In the genomic region with DNA sequence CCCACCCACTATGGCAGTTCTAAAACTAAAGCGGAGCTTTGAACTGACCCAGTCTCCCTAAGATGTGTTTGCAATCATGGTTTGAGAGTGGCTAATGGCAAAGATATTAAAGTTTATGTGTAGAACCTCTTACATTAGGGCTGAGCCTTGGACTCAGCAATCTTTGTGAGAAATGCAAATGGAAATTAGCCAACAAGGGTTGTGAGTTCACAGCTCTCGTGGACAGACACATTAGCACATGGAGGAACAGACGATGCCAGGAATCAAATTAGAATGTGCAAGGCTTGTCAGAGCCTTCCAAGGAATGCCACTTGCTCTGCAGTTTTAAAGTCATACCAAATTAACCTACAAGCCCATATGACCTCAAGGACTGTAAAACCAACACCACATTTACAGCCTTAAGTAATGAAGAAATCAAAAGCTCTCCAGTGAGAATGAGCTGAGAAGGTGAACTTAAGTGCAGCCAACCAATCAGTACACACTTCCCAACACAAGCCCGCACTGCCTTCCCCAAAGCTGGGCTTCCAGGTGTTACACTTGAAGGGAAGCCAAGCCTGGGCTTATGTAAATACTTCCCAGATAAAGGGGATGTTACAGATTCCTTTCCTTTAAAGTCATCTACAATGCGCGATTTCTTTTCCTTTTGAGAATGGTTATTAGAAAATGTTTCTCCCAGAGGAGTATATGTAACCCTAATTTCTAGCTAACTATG, we compare ENCODE assay signal across 17 mouse cellular contexts.
DNase-seq lines count a peak whose midpoint lies in the region; ATAC-seq and TF ChIP-seq lines count a peak whose summit lies in the region.
"Had no signal": no experiment of that assay in that cellular context is flagged by ENCODE, and none has a peak within 500 bp of the region (broad histone marks: within the 10 kb centered on the region; RNA-seq: fewer than 3 reads in every experiment).

No protein-coding gene starts in this region.

- H3K9me3 ChIP-seq in embryonic facial prominence, embryonic 14.5 days (ENCODE audit: control insufficient read depth, low read length), result no peaks in the 10 kb centered on the region
- H3K9me3 ChIP-seq in embryonic facial prominence, embryonic 10.5 days, result no peaks in the 10 kb centered on the region
- no peaks in the 10 kb centered on the region for H3K9me3 ChIP-seq in kidney, embryonic 14.5 days (ENCODE audit: control insufficient read depth, low read length)
- H3K9me3 ChIP-seq in lung, embryonic 16.5 days (ENCODE audit: control insufficient read depth, low read length), result no peaks in the 10 kb centered on the region
- no peaks in the 10 kb centered on the region for H3K9me3 ChIP-seq in stomach, postnatal 0 days (ENCODE audit: control insufficient read depth, low read length)
- H3K9me3 ChIP-seq in midbrain, embryonic 10.5 days (replicated peaks), result no peaks in the 10 kb centered on the region
- H3K9me3 ChIP-seq: neural tube, embryonic 12.5 days had no signal

- no peak overlapping the region for H3K9ac ChIP-seq in embryonic facial prominence, embryonic 14.5 days (ENCODE audit: low read depth, low read length)
- no peak overlapping the region for H3K9ac ChIP-seq in kidney, embryonic 14.5 days (ENCODE audit: low read depth, low read length)
- no peak overlapping the region for H3K9ac ChIP-seq in lung, embryonic 16.5 days (ENCODE audit: low read length)
- no peak overlapping the region for H3K9ac ChIP-seq in stomach, postnatal 0 days (ENCODE audit: low read length)
- H3K9ac ChIP-seq: neural tube, embryonic 12.5 days had no signal

- DNase-seq in embryonic facial prominence, embryonic 14.5 days (ENCODE audit: low spot score), result peak; percentile 59
- no peak for DNase-seq in embryonic facial prominence, embryonic 10.5 days (ENCODE audit: low spot score)
- DNase-seq in kidney, adult 2 months, result peak; percentile 51
- peak; percentile 38 for DNase-seq in stomach, postnatal 0 days (ENCODE audit: low spot score)
- DNase-seq in c-Kit-positive CD71-positive TER-119-positive erythroid progenitor cells, embryonic 14.5 days (ENCODE audit: low spot score), result no peak
- no peak for DNase-seq in midbrain, embryonic 10.5 days (ENCODE audit: low spot score)
- DNase-seq: cerebellum, adult 9-11 months; embryo, embryonic 11 days; layer of hippocampus, postnatal 36 days; left cerebral cortex, postnatal 4 days; thymus, postnatal 36 days had no signal

- no peaks in the 10 kb centered on the region for H3K27me3 ChIP-seq in embryonic facial prominence, embryonic 14.5 days (replicated peaks; ENCODE audit: control insufficient read depth, insufficient read depth, low read length)
- no peaks in the 10 kb centered on the region for H3K27me3 ChIP-seq in embryonic facial prominence, embryonic 10.5 days (replicated peaks; ENCODE audit: low read depth, poor library complexity, severe bottlenecking)
- H3K27me3 ChIP-seq in kidney, adult 2 months (replicated peaks; ENCODE audit: control insufficient read depth, insufficient read depth, low read length), result no peaks in the 10 kb centered on the region
- no peaks in the 10 kb centered on the region for H3K27me3 ChIP-seq in kidney, embryonic 14.5 days (ENCODE audit: control insufficient read depth, insufficient read depth, low read length)
- no peaks in the 10 kb centered on the region for H3K27me3 ChIP-seq in lung, embryonic 16.5 days (ENCODE audit: control insufficient read depth, insufficient read depth, low read depth, low read length)
- no peaks in the 10 kb centered on the region for H3K27me3 ChIP-seq in stomach, postnatal 0 days (ENCODE audit: control insufficient read depth, insufficient read depth, low read length)
- no peaks in the 10 kb centered on the region for H3K27me3 ChIP-seq in midbrain, embryonic 10.5 days (ENCODE audit: low read depth, poor library complexity, severe bottlenecking)
- H3K27me3 ChIP-seq: neural tube, embryonic 12.5 days; Patski had no signal

- no peaks in the 10 kb centered on the region for H3K4me1 ChIP-seq in embryonic facial prominence, embryonic 14.5 days (ENCODE audit: control insufficient read depth, insufficient read depth, low read length)
- H3K4me1 ChIP-seq in embryonic facial prominence, embryonic 10.5 days, result no peaks in the 10 kb centered on the region
- peaks cover 2% of the 10 kb centered on the region; the same call in 1 of the 2 replicates for H3K4me1 ChIP-seq in kidney, adult 2 months (ENCODE audit: control insufficient read depth, insufficient read depth, low read length)
- no peaks in the 10 kb centered on the region for H3K4me1 ChIP-seq in kidney, embryonic 14.5 days (ENCODE audit: control insufficient read depth, insufficient read depth, low read length)
- peaks cover 10% of the 10 kb centered on the region for H3K4me1 ChIP-seq in lung, embryonic 16.5 days (replicated peaks; ENCODE audit: control insufficient read depth, insufficient read depth, low read length)
- H3K4me1 ChIP-seq in stomach, postnatal 0 days (replicated peaks; ENCODE audit: control insufficient read depth, insufficient read depth), result no peaks in the 10 kb centered on the region
- no peaks in the 10 kb centered on the region for H3K4me1 ChIP-seq in midbrain, embryonic 10.5 days
- H3K4me1 ChIP-seq: neural tube, embryonic 12.5 days had no signal

- WGBS in embryonic facial prominence, embryonic 14.5 days, result 66% methylated on average over 6 of the region's 6 CpGs
- 85% methylated on average over 6 of the region's 6 CpGs for WGBS in embryonic facial prominence, embryonic 10.5 days
- WGBS in kidney, adult 2 months, result 53% methylated on average over 6 of the region's 6 CpGs
- 70% methylated on average over 6 of the region's 6 CpGs for WGBS in kidney, embryonic 14.5 days
- 29% methylated on average over 6 of the region's 6 CpGs for WGBS in lung, embryonic 16.5 days
- 47% methylated on average over 6 of the region's 6 CpGs for WGBS in stomach, postnatal 0 days
- 87% methylated on average over 6 of the region's 6 CpGs for WGBS in midbrain, embryonic 10.5 days

- H3K4me2 ChIP-seq in embryonic facial prominence, embryonic 14.5 days (ENCODE audit: low read depth, low read length), result no peak overlapping the region
- no peak overlapping the region for H3K4me2 ChIP-seq in kidney, embryonic 14.5 days (replicated peaks; ENCODE audit: low read depth, low read length)
- no peak overlapping the region for H3K4me2 ChIP-seq in lung, embryonic 16.5 days (ENCODE audit: low read depth, low read length)
- H3K4me2 ChIP-seq in stomach, postnatal 0 days (replicated peaks; ENCODE audit: low read depth), result no peak overlapping the region
- H3K4me2 ChIP-seq: neural tube, embryonic 12.5 days had no signal

- no peak for ATAC-seq in embryonic facial prominence, embryonic 14.5 days (ENCODE audit: low read depth)
- no peak; the same call in 1 of the 2 replicates for ATAC-seq in kidney, embryonic 14.5 days (ENCODE audit: low FRiP score, low TSS enrichment)
- ATAC-seq in lung, embryonic 16.5 days (ENCODE audit: low read depth), result peak; percentile 97
- 0 out of 2 replicates have a peak, but pooled peaks have one; percentile 18 for ATAC-seq in stomach, postnatal 0 days (ENCODE audit: low FRiP score, low TSS enrichment)
- ATAC-seq: midbrain, embryonic 16.5 days; Patski had no signal

- H3K4me3 ChIP-seq in embryonic facial prominence, embryonic 14.5 days (ENCODE audit: low read depth, low read length), result no peak overlapping the region
- no peak overlapping the region for H3K4me3 ChIP-seq in embryonic facial prominence, embryonic 10.5 days
- H3K4me3 ChIP-seq in kidney, adult 2 months (ENCODE audit: insufficient read depth, low read depth, low read length), result no peak overlapping the region
- H3K4me3 ChIP-seq in kidney, embryonic 14.5 days (ENCODE audit: low read length), result no peak overlapping the region
- H3K4me3 ChIP-seq in lung, embryonic 16.5 days (ENCODE audit: low read length), result no peak overlapping the region
- H3K4me3 ChIP-seq in stomach, postnatal 0 days (ENCODE audit: low read depth, low read length), result no peak overlapping the region
- no peak overlapping the region for H3K4me3 ChIP-seq in midbrain, embryonic 10.5 days
- H3K4me3 ChIP-seq: neural tube, embryonic 12.5 days had no signal

- TF ChIP-seq POLR2A in kidney, adult 2 months (IDR thresholded peaks at IDR 0.05; ENCODE audit: low read depth, low read length), result no peak

- H3K27ac ChIP-seq in embryonic facial prominence, embryonic 14.5 days (replicated peaks; ENCODE audit: low read depth, low read length), result no peak overlapping the region
- no peak overlapping the region for H3K27ac ChIP-seq in embryonic facial prominence, embryonic 10.5 days (replicated peaks)
- H3K27ac ChIP-seq in kidney, adult 2 months (ENCODE audit: insufficient read depth, low read depth, low read length), result peak overlapping the region; percentile 38; the same call in 1 of the 2 replicates
- no peak overlapping the region for H3K27ac ChIP-seq in kidney, embryonic 14.5 days (ENCODE audit: low read depth, low read length)
- H3K27ac ChIP-seq in lung, embryonic 16.5 days (ENCODE audit: low read length), result peak overlapping the region; percentile 28; the same call in 1 of the 2 replicates
- H3K27ac ChIP-seq in stomach, postnatal 0 days (replicated peaks), result no peak overlapping the region
- H3K27ac ChIP-seq in midbrain, embryonic 10.5 days (replicated peaks), result no peak overlapping the region
- H3K27ac ChIP-seq: kidney, postnatal 0 days; neural tube, embryonic 12.5 days had no signal

- peaks cover 29% of the 10 kb centered on the region; the same call in 1 of the 2 replicates for H3K36me3 ChIP-seq in embryonic facial prominence, embryonic 14.5 days (ENCODE audit: control insufficient read depth, insufficient read depth, low read length)
- H3K36me3 ChIP-seq in embryonic facial prominence, embryonic 10.5 days (replicated peaks), result peaks cover 9% of the 10 kb centered on the region; the same call in 1 of the 2 replicates
- 0 out of 2 replicates have a peak, but pooled peaks cover 3% of the 10 kb centered on the region for H3K36me3 ChIP-seq in kidney, adult 2 months (ENCODE audit: control insufficient read depth, insufficient read depth, low read length)
- H3K36me3 ChIP-seq in kidney, embryonic 14.5 days (ENCODE audit: control insufficient read depth, insufficient read depth, low read length), result peaks cover 10% of the 10 kb centered on the region; the same call in 1 of the 2 replicates
- no peaks in the 10 kb centered on the region for H3K36me3 ChIP-seq in lung, embryonic 16.5 days (ENCODE audit: control insufficient read depth, insufficient read depth, low read length)
- no peaks in the 10 kb centered on the region for H3K36me3 ChIP-seq in stomach, postnatal 0 days (ENCODE audit: control insufficient read depth, insufficient read depth, low read length)
- no peaks in the 10 kb centered on the region for H3K36me3 ChIP-seq in midbrain, embryonic 10.5 days

- TF ChIP-seq EP300 in stomach, postnatal 0 days (optimal IDR thresholded peaks at IDR 0.05), result no peak

- no peak for TF ChIP-seq CTCF in kidney, adult 2 months (conservative IDR thresholded peaks at IDR 0.05; ENCODE audit: insufficient read depth, insufficient read length, low read depth, low read length)
- TF ChIP-seq CTCF in stomach, postnatal 0 days (IDR thresholded peaks at IDR 0.05; ENCODE audit: low read depth), result no peak

Comparison
In these comparisons a context has a peak if more than half of its experiments do, and no peak if none do; other contexts are left out.
1. DNase-seq: peak in embryonic facial prominence, embryonic 14.5 days (single experiment), kidney, adult 2 months (single experiment) and stomach, postnatal 0 days (single experiment); none in embryonic facial prominence, embryonic 10.5 days (single experiment), c-Kit-positive CD71-positive TER-119-positive erythroid progenitor cells, embryonic 14.5 days (single experiment) and midbrain, embryonic 10.5 days (single experiment).
2. H3K27ac ChIP-seq: peak in kidney, adult 2 months (single experiment) and lung, embryonic 16.5 days (single experiment); none in embryonic facial prominence, embryonic 14.5 days (single experiment), embryonic facial prominence, embryonic 10.5 days (single experiment), kidney, embryonic 14.5 days (single experiment), stomach, postnatal 0 days (single experiment) and midbrain, embryonic 10.5 days (single experiment).
3. ATAC-seq: peak in lung, embryonic 16.5 days (single experiment) and stomach, postnatal 0 days (single experiment); none in embryonic facial prominence, embryonic 14.5 days (single experiment) and kidney, embryonic 14.5 days (single experiment).